In genomic region chr13:97243962-97244711, GRCm38 (mm10) we compare ENCODE assay signal across 10 mouse cellular contexts. TPM values are rescaled to one million over a fixed set of nuclear protein-coding genes. Genes with fewer than 3 reads are reported as not detected.
A peak's percentile ranks its signal among the peaks of the same experiment; 100 is the strongest.
DNase-seq lines count a peak whose midpoint lies in the region; ATAC-seq and TF ChIP-seq lines count a peak whose summit lies in the region.
"Had no signal": no experiment of that assay in that cellular context is flagged by ENCODE, and none has a peak within 500 bp of the region (broad histone marks: within the 10 kb centered on the region; RNA-seq: fewer than 3 reads in every experiment).

No protein-coding gene starts in this region.

- 73% methylated on average over 15 of the region's 15 CpGs for WGBS in liver, embryonic 11.5 days
- WGBS in intestine, postnatal 0 days = 46% methylated on average over 15 of the region's 15 CpGs
- 17% methylated on average over 15 of the region's 15 CpGs for WGBS in neural tube, embryonic 13.5 days

- ATAC-seq in liver, embryonic 11.5 days (replicated peaks; ENCODE audit: low FRiP score) = no peak
- no peak for ATAC-seq in intestine, postnatal 0 days
- ATAC-seq in neural tube, embryonic 13.5 days (ENCODE audit: low read depth) = no peak

- no peak for TF ChIP-seq POLR2A in embryonic fibroblast, embryonic 13.5 days (IDR thresholded peaks at IDR 0.05; ENCODE audit: low read depth, low read length)

- H3K36me3 ChIP-seq in liver, embryonic 11.5 days (ENCODE audit: control insufficient read depth, insufficient read depth, low read length) = peaks cover 24% of the 10 kb centered on the region
- peaks cover 38% of the 10 kb centered on the region for H3K36me3 ChIP-seq in intestine, postnatal 0 days (ENCODE audit: control insufficient read depth, insufficient read depth)
- peaks cover 44% of the 10 kb centered on the region for H3K36me3 ChIP-seq in neural tube, embryonic 13.5 days

- H3K9me3 ChIP-seq in liver, embryonic 11.5 days (ENCODE audit: control insufficient read depth, low read length) = no peaks in the 10 kb centered on the region
- no peaks in the 10 kb centered on the region for H3K9me3 ChIP-seq in intestine, postnatal 0 days (ENCODE audit: control insufficient read depth)
- H3K9me3 ChIP-seq in neural tube, embryonic 13.5 days = no peaks in the 10 kb centered on the region

- DNase-seq in liver, embryonic 11.5 days (ENCODE audit: low spot score) = no peak
- DNase-seq in liver = no peak
- no peak for DNase-seq in cerebellum, adult 9-10 months
- DNase-seq in urinary bladder, postnatal 14 days (ENCODE audit: low spot score) = no peak
- DNase-seq in layer of hippocampus, adult 8-10 months (ENCODE audit: low spot score in 2 of 2) = no peak
- DNase-seq: cerebellum, adult 9-11 months had no signal

- H3K27me3 ChIP-seq in liver, embryonic 11.5 days (replicated peaks; ENCODE audit: control insufficient read depth, insufficient read depth, low read length) = no peaks in the 10 kb centered on the region
- no peaks in the 10 kb centered on the region for H3K27me3 ChIP-seq in intestine, postnatal 0 days (replicated peaks; ENCODE audit: control insufficient read depth, insufficient read depth, low read length)
- no peaks in the 10 kb centered on the region for H3K27me3 ChIP-seq in neural tube, embryonic 13.5 days

- H3K27ac ChIP-seq in liver, embryonic 11.5 days (ENCODE audit: low read depth, low read length) = no peak overlapping the region
- 0 out of 2 replicates have a peak overlapping the region, but pooled peaks have one; percentile 27 for H3K27ac ChIP-seq in embryonic fibroblast, embryonic 13.5 days (ENCODE audit: insufficient read depth, low read length)
- H3K27ac ChIP-seq in intestine, postnatal 0 days (ENCODE audit: low read depth, low read length) = no peak overlapping the region
- peak overlapping the region; percentile 99 for H3K27ac ChIP-seq in neural tube, embryonic 13.5 days (replicated peaks)
- H3K27ac ChIP-seq: liver, embryonic 14.5 days had no signal

- H3K4me2 ChIP-seq in liver, embryonic 11.5 days = peak overlapping the region; percentile 97
- H3K4me2 ChIP-seq in intestine, postnatal 0 days (replicated peaks; ENCODE audit: low read depth) = peak overlapping the region; percentile 73
- peak overlapping the region; percentile 87 for H3K4me2 ChIP-seq in neural tube, embryonic 13.5 days

- H3K9ac ChIP-seq in liver, embryonic 11.5 days (ENCODE audit: low read depth, low read length) = no peak overlapping the region
- no peak overlapping the region for H3K9ac ChIP-seq in intestine, postnatal 0 days (ENCODE audit: low read depth, low read length)
- peak overlapping the region; percentile 96 for H3K9ac ChIP-seq in neural tube, embryonic 13.5 days
- H3K9ac ChIP-seq: liver, embryonic 14.5 days had no signal

- H3K4me3 ChIP-seq in liver, embryonic 11.5 days (ENCODE audit: low read depth, low read length) = no peak overlapping the region
- H3K4me3 ChIP-seq in embryonic fibroblast, embryonic 13.5 days (ENCODE audit: insufficient read depth, low read length) = peak overlapping the region; percentile 48
- no peak overlapping the region for H3K4me3 ChIP-seq in intestine, postnatal 0 days (ENCODE audit: low read depth, low read length)
- peak overlapping the region; percentile 99 for H3K4me3 ChIP-seq in neural tube, embryonic 13.5 days

- peaks cover 27% of the 10 kb centered on the region for H3K4me1 ChIP-seq in liver, embryonic 11.5 days (replicated peaks; ENCODE audit: control insufficient read depth, insufficient read depth, low read length)
- peaks cover 18% of the 10 kb centered on the region for H3K4me1 ChIP-seq in embryonic fibroblast, embryonic 13.5 days (ENCODE audit: control insufficient read depth, insufficient read depth, low read length)
- H3K4me1 ChIP-seq in intestine, postnatal 0 days (replicated peaks; ENCODE audit: control insufficient read depth, insufficient read depth, low read length) = peaks cover 14% of the 10 kb centered on the region; the same call in 1 of the 2 replicates
- H3K4me1 ChIP-seq in neural tube, embryonic 13.5 days (replicated peaks) = peaks cover 86% of the 10 kb centered on the region

- no peak for TF ChIP-seq CTCF in embryonic fibroblast, embryonic 13.5 days (IDR thresholded peaks at IDR 0.05; ENCODE audit: borderline replicate concordance, insufficient read depth, low read length)
- no peak for TF ChIP-seq CTCF in intestine, postnatal 0 days (IDR thresholded peaks at IDR 0.05; ENCODE audit: low read depth)

RNA-seq across cellular contexts. Expression of gene Enc1, which starts 3.2 kb away (rescaled TPM):
- polyA plus RNA-seq in liver, embryonic 11.5 days (2014; fragmentation: Nextera tagmentation; extraction: Ambion mirVana) = 1.9 and 2.2 TPM in 2 replicates
- 58.2 and 59.1 TPM in 2 replicates for polyA plus RNA-seq in embryonic fibroblast, embryonic 13.5 days (2011; ENCODE audit: insufficient read length, low read depth, missing spikeins)
- polyA plus RNA-seq in intestine, postnatal 0 days (2015; fragmentation: Nextera tagmentation; extraction: Ambion mirVana) = 2.3 and 2.6 TPM in 2 replicates
- 54.9 and 59.5 TPM in 2 replicates for polyA plus RNA-seq in neural tube, embryonic 13.5 days (2015; fragmentation: Nextera tagmentation; extraction: Ambion mirVana)
- total RNA-seq in layer of hippocampus, adult 8-10 months (2022) = 100 to 1,000 TPM; 584 to 717 (median 649) TPM

RNA-seq across cellular contexts. Expression of gene Hexb, which starts 46.0 kb away (rescaled TPM):
- polyA plus RNA-seq in liver, embryonic 11.5 days (2014; fragmentation: Nextera tagmentation; extraction: Ambion mirVana) = 20.6 and 21.8 TPM in 2 replicates
- polyA plus RNA-seq in embryonic fibroblast, embryonic 13.5 days (2011; ENCODE audit: insufficient read length, low read depth, missing spikeins) = 68.2 and 81.3 TPM in 2 replicates
- 273 and 300 TPM in 2 replicates for polyA plus RNA-seq in intestine, postnatal 0 days (2015; fragmentation: Nextera tagmentation; extraction: Ambion mirVana)
- polyA plus RNA-seq in neural tube, embryonic 13.5 days (2015; fragmentation: Nextera tagmentation; extraction: Ambion mirVana) = 42.7 and 44.7 TPM in 2 replicates
- 100 to 1,000 TPM; 114 to 546 (median 290) TPM for total RNA-seq in layer of hippocampus, adult 8-10 months (2022)

Comparison
In these comparisons a context has a peak if more than half of its experiments do, and no peak if none do; other contexts are left out.
1. H3K27ac ChIP-seq: peak in embryonic fibroblast, embryonic 13.5 days (single experiment) and neural tube, embryonic 13.5 days (single experiment); none in liver, embryonic 11.5 days (single experiment) and intestine, postnatal 0 days (single experiment).
2. H3K4me3 ChIP-seq: peak in embryonic fibroblast, embryonic 13.5 days (single experiment) and neural tube, embryonic 13.5 days (single experiment); none in liver, embryonic 11.5 days (single experiment) and intestine, postnatal 0 days (single experiment).
3. RNA of gene Enc1, which starts 3.2 kb away (polyA plus RNA-seq): 58.2 to 59.1 TPM in embryonic fibroblast, embryonic 13.5 days and 54.9 to 59.5 TPM in neural tube, embryonic 13.5 days; 2.3 to 2.6 TPM in intestine, postnatal 0 days and 1.9 to 2.2 TPM in liver, embryonic 11.5 days; every median in the first group is over 10 times any median in the second.
4. Peak in every context shown above with its lines, with median percentiles within 50 percentile points of each other: H3K4me2 ChIP-seq.